8 mouse cellular contexts compared by ENCODE assay signal in genomic region chr2:6167843-6168558, GRCm38 (mm10). TPM values are rescaled to one million over a fixed set of nuclear protein-coding genes. Genes with fewer than 3 reads are reported as not detected.
A peak's percentile ranks its signal among the peaks of the same experiment; 100 is the strongest.
DNase-seq lines count a peak whose midpoint lies in the region; ATAC-seq and TF ChIP-seq lines count a peak whose summit lies in the region.

No protein-coding gene starts in this region.

- H3K36me3 ChIP-seq in CH12.LX (replicated peaks in 1 of 2; ENCODE audit: control insufficient read depth in 1 of 2, insufficient read depth in 1 of 2, low read length in 1 of 2): no peaks in the 10 kb centered on the region
- no peaks in the 10 kb centered on the region for H3K36me3 ChIP-seq in embryonic facial prominence, embryonic 12.5 days

- 0 out of 2 replicates have a peak, but pooled peaks have one; percentile 62 for ATAC-seq in embryonic facial prominence, embryonic 12.5 days (ENCODE audit: insufficient number of reproducible peaks, insufficient read depth, low FRiP score, low TSS enrichment)

- in situ Hi-C loops in CH12.LX (cut with MboI; ENCODE audit: low pct_ligation_motif_present, low pct_unique_long_range_greater_than_20kb, low sequenced_read_pairs): loop anchor here (10.0 to 25.0 kb wide), 2 partner anchors 173 to 1081 kb away; no protein-coding TSS in a partner anchor

- no peak overlapping the region for H3K9ac ChIP-seq in CH12.LX (ENCODE audit: insufficient read depth, low read depth)
- no peak overlapping the region for H3K9ac ChIP-seq in embryonic facial prominence, embryonic 12.5 days

- H3K4me3 ChIP-seq in CH12.LX (replicated peaks in 1 of 3; ENCODE audit: low read depth in 2 of 3, low read length in 2 of 3, poor library complexity in 1 of 3): no peak overlapping the region
- H3K4me3 ChIP-seq in embryonic facial prominence, embryonic 12.5 days: no peak overlapping the region
- no peak overlapping the region for H3K4me3 ChIP-seq in lung, adult 2 months (replicated peaks; ENCODE audit: extremely low read depth, low read depth, low read length)

- 22% methylated on average over 5 of the region's 5 CpGs for WGBS in embryonic facial prominence, embryonic 12.5 days
- 23% methylated on average over 5 of the region's 5 CpGs for WGBS in large intestine, adult 2 months
- WGBS in lung, adult 2 months: 17% methylated on average over 5 of the region's 5 CpGs

- H3K27me3 ChIP-seq in CH12.LX (replicated peaks): no peaks in the 10 kb centered on the region
- no peaks in the 10 kb centered on the region for H3K27me3 ChIP-seq in embryonic facial prominence, embryonic 12.5 days

- no peak overlapping the region; the same call in 1 of the 2 replicates for H3K4me2 ChIP-seq in CH12.LX (ENCODE audit: insufficient read depth, low read depth, poor library complexity, severe bottlenecking)
- no peak overlapping the region for H3K4me2 ChIP-seq in embryonic facial prominence, embryonic 12.5 days (replicated peaks)

- no peak for TF ChIP-seq EP300 in CH12.LX (IDR thresholded peaks at IDR 0.05; ENCODE audit: low read length)

- H3K79me2 ChIP-seq in CH12.LX (replicated peaks; ENCODE audit: control insufficient read depth, extremely low read depth, insufficient read depth, poor library complexity, severe bottlenecking): no peaks in the 10 kb centered on the region

- H3K27ac ChIP-seq in CH12.LX (ENCODE audit: insufficient read depth, low read depth): no peak overlapping the region
- H3K27ac ChIP-seq in embryonic facial prominence, embryonic 12.5 days: no peak overlapping the region

- dilution Hi-C loops in CH12.LX (cut with MboI; ENCODE audit: extremely low pct_ligation_motif_present, extremely low pct_unique_long_range_greater_than_20kb, low sequenced_read_pairs): no loop called here

- TF ChIP-seq RAD21 in CH12.LX (IDR thresholded peaks at IDR 0.05; ENCODE audit: low read depth, low read length): peak; percentile 91

- peak; percentile 65 to 93 for TF ChIP-seq CTCF in CH12.LX (conservative IDR thresholded peaks at IDR 0.05 in 1 of 2, IDR thresholded peaks at IDR 0.05 in 1 of 2; ENCODE audit: low read depth in 2 of 2, low read length in 2 of 2)
- peak; percentile 43 for TF ChIP-seq CTCF in lung, adult 2 months (IDR thresholded peaks at IDR 0.05; ENCODE audit: insufficient read depth, low read length)

- intact Hi-C loops in heart, postnatal 36 days (cut with DNase I): loop anchor here (1.0 kb wide), 1 partner anchor 173 kb away; no protein-coding TSS in a partner anchor

- peaks cover 5 to 37% of the 10 kb centered on the region in 2 experiments; a peak in 3 of 4 replicates for H3K4me1 ChIP-seq in CH12.LX (ENCODE audit: control insufficient read depth in 1 of 2, insufficient read depth in 2 of 2)
- peaks cover 7% of the 10 kb centered on the region for H3K4me1 ChIP-seq in embryonic facial prominence, embryonic 12.5 days
- H3K4me1 ChIP-seq in lung, adult 2 months (ENCODE audit: control insufficient read depth, insufficient read depth, low read length): peaks cover 3% of the 10 kb centered on the region; the same call in 1 of the 2 replicates

- peaks cover 7% of the 10 kb centered on the region for H3K9me3 ChIP-seq in CH12.LX (replicated peaks; ENCODE audit: low read length)
- no peaks in the 10 kb centered on the region for H3K9me3 ChIP-seq in embryonic facial prominence, embryonic 12.5 days

- peak; percentile 82 for DNase-seq in CH12.LX (ENCODE audit: extremely low read depth)
- DNase-seq in adrenal gland, postnatal 25 days: peak; percentile 63
- peak; percentile 76 to 77 for DNase-seq in heart, postnatal 36 days
- DNase-seq in large intestine, adult 2 months (ENCODE audit: low read depth, low spot score): peak; percentile 57
- peak; percentile 62 for DNase-seq in lung, adult 2 months
- DNase-seq in retina, adult 2 months (ENCODE audit: low read depth, low spot score): peak; percentile 68
- peak; percentile 71 for DNase-seq in urinary bladder, postnatal 25 days (ENCODE audit: low spot score)

- no peak for TF ChIP-seq POLR2A in CH12.LX (IDR thresholded peaks at IDR 0.05; ENCODE audit: low read depth, low read length)
- TF ChIP-seq POLR2A in lung, adult 2 months (IDR thresholded peaks at IDR 0.05; ENCODE audit: borderline replicate concordance, extremely low read depth, low read depth, low read length): no peak

TF ChIP-seq in CH12.LX, 34 proteins besides CTCF, POLR2A, EP300 and RAD21:
- TF ChIP-seq MAZ (IDR thresholded peaks at IDR 0.05; ENCODE audit: low read depth, low read length) (no peak), USF1 (IDR thresholded peaks at IDR 0.05; ENCODE audit: low read depth, low read length) (no peak), MYC (IDR thresholded peaks at IDR 0.05; ENCODE audit: low read depth, low read length) (no peak), NELFE (IDR thresholded peaks at IDR 0.05; ENCODE audit: low read depth, low read length) (no peak), POLR2AphosphoS2 (IDR thresholded peaks at IDR 0.05; ENCODE audit: low read depth, low read length) (no peak), ZC3H11A (IDR thresholded peaks at IDR 0.05; ENCODE audit: low read depth, low read length) (peak; percentile 80), NRF1 (IDR thresholded peaks at IDR 0.05; ENCODE audit: low read depth, low read length) (no peak), SMC3 (IDR thresholded peaks at IDR 0.05; ENCODE audit: low read depth, low read length) (peak; percentile 96), BHLHE40 (IDR thresholded peaks at IDR 0.05; ENCODE audit: low read depth, low read length) (peak; percentile 62), ELF1 (IDR thresholded peaks at IDR 0.05; ENCODE audit: low read depth, low read length) (no peak), UBTF (IDR thresholded peaks at IDR 0.05; ENCODE audit: low read depth, low read length) (no peak), ZKSCAN1 (IDR thresholded peaks at IDR 0.05; ENCODE audit: borderline replicate concordance, low read depth, low read length) (no peak), JUND (conservative IDR thresholded peaks at IDR 0.05; ENCODE audit: low read depth, low read length) (0 out of 2 replicates have a peak, but pooled peaks have one; percentile 34), MXI1 (IDR thresholded peaks at IDR 0.05; ENCODE audit: low read depth, low read length) (no peak), USF2 (conservative IDR thresholded peaks at IDR 0.05; ENCODE audit: low read depth, low read length) (no peak), E2F4 (IDR thresholded peaks at IDR 0.05; ENCODE audit: insufficient replicate concordance, low read depth, low read length) (no peak), PAX5 (IDR thresholded peaks at IDR 0.05; ENCODE audit: low read length) (no peak), TCF12 (IDR thresholded peaks at IDR 0.05; ENCODE audit: low read depth, low read length) (no peak), RCOR1 (conservative IDR thresholded peaks at IDR 0.05; ENCODE audit: low read depth, low read length) (no peak), HCFC1 (IDR thresholded peaks at IDR 0.05; ENCODE audit: low read depth, low read length) (no peak), IRF4 (IDR thresholded peaks at IDR 0.05; ENCODE audit: low read depth, low read length) (no peak), GABPA (IDR thresholded peaks at IDR 0.05; ENCODE audit: insufficient replicate concordance, low read depth, low read length) (no peak), ZNF384 (IDR thresholded peaks at IDR 0.05; ENCODE audit: low read depth, low read length) (no peak), CHD2 (IDR thresholded peaks at IDR 0.05; ENCODE audit: low read length) (no peak), MAX (IDR thresholded peaks at IDR 0.05; ENCODE audit: low read length) (no peak), ETS1 (conservative IDR thresholded peaks at IDR 0.05; ENCODE audit: low read depth, low read length) (peak; percentile 47), MAFK (IDR thresholded peaks at IDR 0.05; ENCODE audit: insufficient replicate concordance, low read length) (no peak), ZMIZ1 (IDR thresholded peaks at IDR 0.05; ENCODE audit: low read depth, low read length) (no peak)

RNA-seq across cellular contexts. Expression of gene Proser2, which starts 38.0 kb away (rescaled TPM):
- total RNA-seq in CH12.LX (2012; rRNA removed) (1.3 and 2.1 TPM in 2 replicates), CH12.LX (2014; rRNA removed) (not detected in 2 replicates)
- 0.11 and 0.29 TPM in 2 replicates for polyA plus RNA-seq in CH12.LX (2012; ENCODE audit: insufficient read length, low read depth)
- 11.7 and 13.4 TPM in 2 replicates for total RNA-seq in adrenal gland, postnatal 25 days (2021)
- polyA plus RNA-seq in embryonic facial prominence, embryonic 12.5 days (2016; fragmentation: Nextera tagmentation; extraction: Ambion mirVana): 5.5 and 7.7 TPM in 2 replicates
- 10 to 100 TPM; 12.0 to 21.3 TPM for total RNA-seq in heart, postnatal 36 days (2021)
- 7.9 and 8.1 TPM in 2 replicates for polyA plus RNA-seq in large intestine, adult 2 months (2012; rRNA removed)
- 7.2 and 10.2 TPM in 2 replicates for polyA plus RNA-seq in lung, adult 2 months (2012; rRNA removed)

RNA-seq across cellular contexts. Expression of gene Echdc3, which starts 44.8 kb away (rescaled TPM):
- total RNA-seq in CH12.LX (2012; rRNA removed) (13.6 and 17.4 TPM in 2 replicates), CH12.LX (2014; rRNA removed) (7.7 and 9.2 TPM in 2 replicates)
- 10.6 and 11.5 TPM in 2 replicates for polyA plus RNA-seq in CH12.LX (2012; ENCODE audit: insufficient read length, low read depth)
- total RNA-seq in adrenal gland, postnatal 25 days (2021): 46.5 and 70.4 TPM in 2 replicates
- 2.9 and 3.1 TPM in 2 replicates for polyA plus RNA-seq in embryonic facial prominence, embryonic 12.5 days (2016; fragmentation: Nextera tagmentation; extraction: Ambion mirVana)
- total RNA-seq in heart, postnatal 36 days (2021): 10 to 100 TPM; 23.5 to 26.2 TPM
- 1.7 and 2.3 TPM in 2 replicates for polyA plus RNA-seq in large intestine, adult 2 months (2012; rRNA removed)
- 9.1 and 12.8 TPM in 2 replicates for polyA plus RNA-seq in lung, adult 2 months (2012; rRNA removed)
